Mouse (Mus musculus): ENCODE measurements around the gene Arhgap9.

The Arhgap9 gene

GRCm38 (mm10) chr10:127324495-127324894 lies 2.7 kb downstream of the Arhgap9 start:
- peak; percentile 67 for DNase-seq

GRCm38 (mm10) chr10:127325454-127326016 lies 3.8 kb downstream of the Arhgap9 start:
- DNase-seq, result peak; percentile 17

DNA sequence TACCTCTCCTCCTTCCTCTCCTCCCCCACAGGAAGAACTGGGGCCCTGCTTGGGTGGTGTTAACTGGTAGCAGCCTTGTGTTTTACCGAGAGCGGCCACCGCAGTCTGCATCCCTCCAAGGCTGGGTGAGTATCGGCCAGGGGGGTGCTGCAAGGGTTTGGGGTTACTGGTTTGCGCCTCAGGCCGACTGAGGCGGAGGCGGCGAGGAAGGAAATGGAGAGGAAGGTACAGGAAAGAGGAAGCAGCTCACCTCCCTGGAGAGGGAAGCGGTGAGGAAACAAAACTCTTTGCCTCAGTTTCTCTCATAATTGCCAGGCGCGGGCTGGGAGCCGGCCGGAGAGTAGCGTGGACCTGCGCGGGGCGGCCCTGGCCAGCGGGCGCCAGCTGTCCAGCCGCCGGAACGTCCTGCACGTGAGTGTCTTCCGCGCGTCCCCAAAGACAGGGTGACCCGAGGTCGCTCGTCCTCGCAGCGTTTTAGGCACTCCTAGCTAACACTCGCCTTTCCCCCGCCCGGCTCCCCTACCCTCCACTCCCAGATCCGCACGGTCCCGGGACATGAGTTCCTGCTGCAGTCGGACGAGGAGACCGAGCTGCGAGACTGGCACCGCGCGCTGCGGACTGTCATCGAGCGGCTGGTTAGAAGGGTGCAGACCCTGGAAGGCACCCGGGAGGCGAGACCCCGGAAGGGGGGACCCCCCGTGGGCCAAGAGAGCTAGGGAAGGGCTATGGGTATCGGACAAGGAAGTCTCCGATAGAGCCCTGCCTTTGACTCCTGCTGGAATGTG lies 4.4 kb downstream of the Arhgap9 start:
- peak; percentile 56 for DNase-seq

GRCm38 (mm10) chr10:127326828-127327227 lies 5.1 kb downstream of the Arhgap9 start:
- DNase-seq, result peak; percentile 26

- DNase-seq, result no peak
Measured at GRCm38 (mm10) chr10:127327461-127328145, 5.8 kb downstream of the Arhgap9 start.

DNA sequence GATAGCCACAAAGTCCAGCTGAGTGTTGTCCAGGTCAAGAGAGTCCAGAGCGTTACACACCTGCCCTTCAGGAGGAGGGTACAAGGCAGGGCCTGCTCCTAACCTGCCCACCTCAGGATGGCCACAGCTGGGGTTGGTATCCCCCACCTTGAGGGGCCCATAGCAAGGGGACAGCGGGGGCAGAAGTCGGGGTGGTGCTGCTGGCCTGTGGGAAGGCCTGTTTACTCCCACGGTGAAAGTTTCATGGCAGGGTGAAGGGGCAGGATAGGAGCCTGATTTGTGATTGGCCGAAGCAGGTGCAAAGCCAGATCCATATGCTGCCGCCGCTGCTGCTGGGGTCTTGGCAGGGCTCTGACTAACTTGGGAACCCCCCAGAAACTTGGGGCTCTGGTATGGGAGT lies 8.4 kb downstream of the Arhgap9 start:
- DNase-seq, result no peak

DNA sequence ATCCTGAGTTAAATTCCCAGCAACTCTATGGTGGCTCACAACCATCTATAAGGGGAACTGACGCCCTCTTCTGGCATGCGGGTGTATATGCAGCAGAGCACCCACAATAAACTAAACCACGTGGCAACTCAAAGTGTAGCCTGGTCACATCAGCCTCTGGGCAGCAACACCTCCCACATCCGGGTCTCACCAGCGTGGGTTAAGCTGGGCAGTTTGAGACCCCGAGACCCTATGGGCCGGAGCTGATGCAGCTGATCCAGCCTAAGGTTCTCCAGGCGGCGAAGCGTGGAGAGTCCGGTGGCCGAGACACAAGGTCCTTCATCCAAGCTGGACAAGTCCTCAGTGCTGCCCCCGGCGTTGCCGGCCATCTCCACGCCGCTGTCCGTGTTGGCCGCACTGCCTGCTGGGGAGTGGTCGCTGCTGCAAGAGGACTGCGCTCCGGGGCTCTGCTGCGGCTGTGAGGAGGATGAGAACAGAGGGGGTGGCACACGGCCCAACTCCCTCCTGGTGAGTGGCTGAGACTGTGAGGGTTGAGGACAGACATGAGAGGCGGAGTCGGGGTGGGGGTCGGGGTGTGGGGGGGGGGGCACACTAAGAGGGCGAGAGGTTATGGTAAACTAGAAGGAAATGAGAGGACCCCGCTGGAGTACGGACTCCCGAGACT lies 10.6 kb downstream of the Arhgap9 start:
- DNase-seq, result peak; percentile 58

DNA sequence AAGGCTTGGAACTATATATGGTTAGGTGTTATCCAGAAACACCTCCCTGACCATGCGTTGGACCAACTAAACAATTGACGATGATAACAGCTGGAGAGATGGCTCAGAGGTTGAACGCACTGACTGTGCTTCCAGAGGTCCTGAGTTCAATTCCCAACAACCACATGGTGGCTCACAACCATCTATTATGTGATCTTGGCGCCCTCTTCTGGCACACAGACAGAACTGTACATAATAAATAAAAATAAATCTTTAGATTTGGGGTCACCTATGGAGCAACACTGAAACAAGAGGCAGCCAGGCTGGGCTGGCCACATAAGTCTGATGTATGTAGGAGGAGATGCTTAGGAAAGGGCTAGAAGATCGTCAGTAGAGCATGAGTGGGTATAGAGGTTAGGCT lies 11.4 kb downstream of the Arhgap9 start:
- DNase-seq, result peak; percentile 20

DNA sequence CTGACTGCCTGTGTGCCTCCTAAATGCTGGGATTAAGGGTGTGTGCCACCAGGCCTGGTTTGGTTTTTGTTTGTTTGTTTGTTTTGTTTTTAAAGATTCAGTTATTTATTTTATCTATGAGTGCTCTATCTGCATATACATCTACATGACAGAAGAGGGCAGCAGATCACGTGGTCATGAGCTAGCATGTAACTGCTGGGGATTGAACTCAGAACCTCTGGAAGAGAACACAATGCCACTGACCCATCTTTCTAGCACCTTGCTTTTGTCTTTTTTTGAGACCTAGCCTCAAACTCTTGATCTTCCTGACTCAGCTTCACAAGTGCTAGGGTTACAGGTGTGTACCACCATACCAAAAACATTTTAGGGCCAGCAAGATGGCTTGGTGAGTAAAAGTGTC lies 13.5 kb downstream of the Arhgap9 start:
- no peak for DNase-seq

DNA sequence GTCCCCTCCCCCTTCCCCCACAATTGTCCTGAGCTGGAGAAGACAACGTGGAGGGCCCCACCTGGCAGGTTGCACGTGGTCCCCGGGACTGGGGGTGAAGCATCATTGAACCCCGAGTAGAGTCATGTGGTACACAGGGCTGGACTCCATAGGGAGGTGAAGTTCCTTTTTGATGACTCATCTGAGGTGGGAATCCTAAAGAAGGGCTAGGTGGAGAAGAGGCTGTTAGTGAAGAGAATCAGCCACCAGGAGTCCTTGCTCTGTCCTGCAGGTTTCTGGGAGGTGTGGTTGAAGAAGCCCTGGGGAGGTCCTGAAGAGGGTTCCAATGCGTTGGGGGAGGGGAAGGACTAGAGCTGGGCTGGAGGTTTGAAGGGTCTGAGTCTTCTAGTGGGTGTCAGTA lies 15.2 kb downstream of the Arhgap9 start:
- no peak for DNase-seq

DNA sequence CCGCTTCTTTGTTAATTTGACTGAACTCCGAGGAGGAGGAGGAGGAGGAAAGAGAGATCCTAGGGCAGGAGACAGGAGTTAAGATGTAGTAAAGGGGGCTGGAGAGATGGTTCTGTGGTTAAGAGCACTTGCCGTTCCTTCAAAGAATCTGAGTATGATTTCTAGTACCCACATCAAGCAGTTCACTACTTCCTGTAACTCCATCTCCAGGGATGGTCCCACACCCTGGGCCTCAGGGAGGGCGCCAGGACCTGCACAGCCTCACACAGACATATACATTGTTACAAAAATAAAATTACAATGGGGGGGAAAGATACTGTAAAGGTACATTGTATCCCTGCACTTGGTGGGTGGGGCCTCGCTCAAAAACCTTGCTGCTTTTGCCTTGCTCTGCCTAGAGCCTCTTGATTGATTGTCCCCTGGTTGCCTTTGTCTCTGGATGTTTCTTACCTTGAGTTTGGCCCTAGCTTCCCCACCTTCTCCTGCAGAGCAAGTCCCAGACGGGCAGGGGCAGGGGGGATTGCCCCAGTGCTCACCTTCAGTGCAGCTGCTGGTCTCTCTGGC lies 15.9 kb downstream of the Arhgap9 start:
- no peak for DNase-seq

GRCm38 (mm10) chr10:127338930-127339682 lies 17.3 kb downstream of the Arhgap9 start:
- peak; percentile 93 for DNase-seq

- DNase-seq, result peak; percentile 91
Measured at GRCm38 (mm10) chr10:127339683-127340576, 18.2 kb downstream of the Arhgap9 start.

DNA sequence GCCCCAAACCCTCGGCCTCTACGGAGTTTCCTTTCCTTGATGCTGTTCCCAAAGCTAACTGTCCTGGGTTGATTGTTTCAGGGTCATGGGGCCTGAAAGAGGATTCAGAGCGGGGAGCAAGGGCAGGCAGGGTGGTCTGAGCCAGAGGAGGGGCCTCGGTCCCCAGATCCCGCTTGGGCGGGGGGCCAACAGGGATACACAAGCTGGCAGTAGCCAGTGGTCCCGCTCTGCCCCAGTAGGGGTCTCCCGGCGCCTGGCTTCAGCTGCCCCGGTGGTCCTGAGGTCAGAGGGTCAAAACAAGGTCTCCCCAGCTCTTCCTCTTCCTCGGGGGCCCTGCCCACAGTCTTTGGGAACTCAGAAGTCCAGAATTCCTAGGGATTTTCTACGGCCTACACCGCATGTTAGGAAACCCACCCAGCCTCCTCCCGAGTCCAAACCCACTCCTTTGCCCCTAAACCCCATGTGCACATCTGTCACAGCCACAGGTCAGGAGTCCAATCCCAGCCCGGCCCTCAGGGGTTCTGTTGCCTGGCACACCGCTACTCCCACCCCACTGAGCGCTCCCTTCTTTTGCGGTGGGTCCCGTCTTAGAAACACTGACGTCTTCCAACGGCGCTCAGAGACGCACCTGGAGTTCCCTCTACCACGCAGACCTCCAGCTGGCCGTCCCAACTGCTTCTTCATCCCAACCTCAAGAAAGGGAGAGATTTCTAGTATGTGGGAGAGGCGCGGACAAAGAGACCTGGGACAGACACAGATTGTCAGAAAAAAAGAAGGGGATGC lies 19.0 kb downstream of the Arhgap9 start:
- DNase-seq, result peak; percentile 83

DNA sequence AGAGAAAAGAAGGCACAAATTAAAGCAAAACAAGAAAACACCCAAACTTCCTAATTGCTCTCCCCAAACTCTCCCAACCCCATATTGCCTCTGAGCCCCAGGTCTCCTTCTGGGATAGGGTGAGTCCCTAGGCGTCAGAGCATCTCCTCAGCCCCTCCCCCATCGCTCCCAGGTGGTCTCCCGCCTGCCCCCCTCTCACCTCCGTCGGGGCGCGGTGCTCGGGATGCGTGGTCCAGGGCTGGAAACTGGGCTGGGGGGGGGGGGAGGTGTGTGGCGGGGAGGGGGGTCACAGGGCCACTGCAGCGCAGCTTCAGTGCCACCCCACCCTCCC lies 19.6 kb downstream of the Arhgap9 start:
- peak; percentile 65 for DNase-seq

DNA sequence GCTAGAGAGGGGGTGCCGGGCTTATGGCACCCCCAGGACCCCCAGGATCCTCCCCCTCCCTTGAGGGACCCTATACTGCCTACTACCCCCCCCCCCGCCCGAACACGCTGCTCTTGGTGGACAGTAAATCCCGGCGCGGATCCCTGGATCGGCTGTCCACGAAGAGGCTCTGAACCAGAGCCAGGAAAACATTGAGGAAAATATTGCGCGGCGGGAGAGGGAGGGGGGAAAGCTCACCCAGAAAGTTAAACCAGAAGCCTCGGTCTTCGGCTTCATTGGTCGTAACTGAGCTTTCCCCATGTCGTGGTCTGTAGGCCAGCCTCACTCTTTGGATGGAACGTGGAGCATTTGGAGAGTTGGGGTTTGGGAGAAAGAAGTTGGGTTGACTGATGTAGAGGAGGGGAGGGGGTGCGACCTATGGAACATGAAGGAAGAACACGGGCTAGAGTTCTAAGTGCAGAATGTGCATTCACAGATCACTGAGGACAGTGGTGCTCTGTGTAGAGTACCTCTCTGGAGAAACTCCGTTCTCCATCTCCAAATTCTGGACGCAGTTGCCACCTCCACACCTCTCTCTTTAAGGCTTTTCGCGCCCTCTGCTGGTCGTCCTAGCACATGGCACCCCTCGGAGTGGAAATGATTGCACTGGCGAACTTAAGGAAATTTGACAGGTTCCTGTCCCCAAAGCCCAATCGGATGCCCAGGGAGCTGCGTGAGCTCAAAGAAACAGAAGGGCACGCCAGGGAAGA lies 20.3 kb downstream of the Arhgap9 start, which contains the start of gene Gli1:
Gli1 (minus strand) TSS at position 84 of the 749 bp plus-strand sequence.
- peak; percentile 91 for DNase-seq

- no peak for DNase-seq
Measured at GRCm38 (mm10) chr10:127343029-127343428, 21.3 kb downstream of the Arhgap9 start.

GRCm38 (mm10) chr10:127346173-127346572 lies 24.4 kb downstream of the Arhgap9 start:
- DNase-seq, result no peak

- DNase-seq, result no peak
Measured at GRCm38 (mm10) chr10:127348957-127349356, 27.2 kb downstream of the Arhgap9 start.

GRCm38 (mm10) chr10:127349810-127350209 lies 28.0 kb downstream of the Arhgap9 start:
- no peak for DNase-seq

Data from embryo, embryonic 11 days (tissue).